Mouse (Mus musculus): ENCODE measurements at regions not wholly inside any gene's neighbourhood (a gene's known extent, or its start where the extent isn't known, plus 50 kb on each side); places are given as distances from the start of the nearest gene placed in this dataset.

DNA sequence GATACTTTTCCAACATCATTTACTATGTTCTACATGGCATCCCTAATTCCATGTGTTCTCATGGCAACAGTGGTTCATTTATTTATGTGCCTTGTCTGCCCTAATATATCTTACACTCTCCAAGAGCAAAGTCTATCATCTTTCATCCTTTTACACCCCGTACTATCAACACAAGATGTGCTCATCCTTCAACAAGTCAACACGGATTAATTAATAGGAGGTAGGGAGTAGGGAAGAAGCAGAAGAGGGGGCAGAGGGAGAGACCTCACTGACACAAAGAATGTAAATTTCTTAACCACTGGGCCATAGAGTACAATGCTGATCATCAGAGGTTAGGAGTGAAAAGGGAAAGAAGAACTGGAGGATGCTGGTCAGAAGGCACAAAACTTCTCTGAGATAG, 267.0 kb upstream of the Setmar start:
- DNase-seq (ENCODE audit: low spot score): no peak

DNA sequence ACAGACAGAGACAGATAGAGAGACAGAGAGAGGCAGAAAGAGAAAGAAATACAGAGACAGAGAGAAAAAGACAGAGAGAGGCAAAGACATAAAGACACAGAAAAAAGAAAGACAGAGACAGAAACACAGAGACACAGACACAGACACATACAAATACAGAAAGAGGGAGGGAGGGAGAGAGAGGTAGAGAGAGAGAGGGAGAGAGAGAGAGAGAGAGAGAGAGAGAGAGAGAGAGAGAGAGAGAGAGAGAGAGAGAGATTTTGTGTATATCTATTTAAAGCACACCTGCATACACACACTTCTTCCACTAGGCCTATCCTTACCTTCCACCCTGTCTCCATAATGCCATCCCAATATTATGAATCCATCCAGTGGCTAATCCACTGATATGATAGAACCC, 261.8 kb upstream of the Setmar start:
- no peak for DNase-seq (ENCODE audit: low spot score)
